Mouse (Mus musculus) retina, embryonic 14.5 days (tissue): Measurements from ENCODE around the gene Ak5.
"Not testable (repeated sequence)": the region's sequence is repeated elsewhere in the genome, so short reads cannot be mapped to it uniquely, and the experiment has no call there.

Experiments used
- DNase-seq: peaks from one replicate; pipeline ENCODE4 v3.0.0-alpha.2; 2015; ENCODE audit warnings: low spot score

Ak5 gene

GRCm38 (mm10) chr3:152475278-152475669 is 192.9 kb downstream of the Ak5 start:
- no peak for DNase-seq

- peak; percentile 84 for DNase-seq
These were observed 193.4 kb downstream of the Ak5 start for GRCm38 (mm10) chr3:152474582-152475277.

DNA sequence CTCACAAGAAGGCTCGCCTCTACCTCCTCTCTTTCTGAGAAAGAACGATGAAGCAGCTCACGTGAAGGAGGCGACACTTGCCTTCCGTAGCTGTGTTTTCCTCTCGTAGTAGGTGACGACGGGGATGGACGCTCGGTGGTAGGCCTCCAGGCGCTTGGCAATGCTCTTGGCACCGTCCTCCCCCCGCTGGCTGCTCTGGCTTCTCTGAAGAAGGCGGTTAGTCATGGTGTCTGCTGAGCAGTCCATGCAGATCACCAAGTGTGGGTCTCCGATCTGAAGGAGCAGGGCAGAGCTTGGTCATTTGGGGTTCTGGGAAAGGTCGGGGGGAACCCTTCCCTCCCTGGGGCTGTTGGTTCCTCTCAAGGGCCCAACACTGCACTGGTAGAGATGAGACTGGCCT is 195.5 kb downstream of the Ak5 start:
- DNase-seq = no peak

DNA sequence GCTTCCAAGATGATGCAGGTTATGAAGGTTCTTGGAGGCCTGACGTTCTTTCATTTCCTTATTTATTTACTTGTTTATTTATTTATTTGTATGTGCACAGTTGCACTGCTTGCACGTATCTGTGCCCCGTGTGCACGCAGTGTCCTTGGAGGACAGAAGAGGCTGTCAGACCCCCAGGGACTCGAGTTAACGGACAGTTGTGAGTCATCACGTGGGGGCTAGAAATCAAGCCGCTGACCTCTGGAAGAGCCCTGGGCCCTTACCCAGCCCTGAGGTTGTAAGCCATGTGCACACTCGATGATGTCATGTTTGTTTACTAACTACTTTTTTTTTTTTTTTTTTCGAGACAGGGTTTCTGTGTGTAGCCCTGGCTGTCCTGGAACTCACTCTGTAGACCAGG is 197.8 kb downstream of the Ak5 start:
- no peak for DNase-seq

DNA sequence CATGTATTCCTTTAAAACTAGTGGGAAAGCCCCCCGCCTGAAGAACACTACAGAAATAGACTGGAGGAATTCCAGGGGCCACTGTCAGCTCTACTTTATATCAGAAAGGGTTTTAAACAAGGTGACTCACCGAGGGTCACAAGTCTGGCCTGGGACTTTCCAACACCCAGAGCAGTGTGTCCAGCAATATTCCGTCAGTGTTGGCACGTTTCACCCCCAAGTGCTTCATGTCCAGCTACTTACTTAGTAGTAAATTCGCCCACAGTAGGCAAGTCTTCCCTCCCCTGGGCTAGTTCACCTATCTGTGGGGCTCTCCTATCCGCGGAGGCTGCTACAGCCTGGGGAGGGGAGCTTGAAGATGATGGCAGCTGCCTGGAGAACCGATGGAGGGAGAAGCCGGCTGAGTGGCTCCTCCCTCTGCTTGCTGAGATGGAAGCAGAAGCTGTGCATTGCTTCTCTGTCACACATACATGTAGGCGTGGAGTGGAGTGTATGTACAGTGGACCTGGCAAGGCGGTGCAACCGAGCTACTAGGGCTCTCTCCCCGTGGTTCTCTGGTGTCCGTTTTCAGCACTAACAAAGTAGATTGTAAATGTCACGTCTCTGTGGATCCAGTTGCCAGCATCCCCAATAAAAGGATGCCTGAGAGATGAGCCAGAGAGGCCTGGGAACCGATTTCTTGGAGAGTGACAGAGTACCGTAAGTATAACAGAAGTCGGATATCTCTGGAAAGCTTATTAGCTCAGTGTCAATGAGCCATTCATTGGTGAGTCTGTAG is 198.5 kb downstream of the Ak5 start:
- no peak for DNase-seq

DNA sequence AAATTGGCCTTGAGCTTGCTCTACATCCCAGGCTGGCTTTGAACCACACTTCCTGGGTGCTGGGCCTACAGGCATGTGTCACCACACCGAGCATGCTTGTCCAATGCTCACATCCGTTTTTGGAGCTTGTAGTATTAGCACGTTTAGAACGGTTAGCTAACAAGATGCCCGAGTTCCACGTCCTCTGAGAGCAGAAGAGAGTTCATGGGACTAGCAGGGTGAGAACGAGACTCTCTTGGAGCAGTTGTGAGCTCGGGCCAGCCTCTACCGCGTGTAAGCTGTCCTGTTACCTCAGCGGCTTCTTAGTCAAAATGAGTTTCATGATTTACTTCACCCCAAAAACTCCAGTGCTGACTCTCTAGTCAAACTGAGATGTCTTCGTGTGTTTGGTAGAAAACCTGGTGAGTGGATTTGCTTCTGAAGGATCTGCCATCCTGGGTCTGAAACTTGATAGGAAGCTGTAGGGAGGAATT is 199.6 kb downstream of the Ak5 start:
- DNase-seq = no peak

- DNase-seq = no peak
These were observed 200.1 kb downstream of the Ak5 start for GRCm38 (mm10) chr3:152468032-152468431.

DNA sequence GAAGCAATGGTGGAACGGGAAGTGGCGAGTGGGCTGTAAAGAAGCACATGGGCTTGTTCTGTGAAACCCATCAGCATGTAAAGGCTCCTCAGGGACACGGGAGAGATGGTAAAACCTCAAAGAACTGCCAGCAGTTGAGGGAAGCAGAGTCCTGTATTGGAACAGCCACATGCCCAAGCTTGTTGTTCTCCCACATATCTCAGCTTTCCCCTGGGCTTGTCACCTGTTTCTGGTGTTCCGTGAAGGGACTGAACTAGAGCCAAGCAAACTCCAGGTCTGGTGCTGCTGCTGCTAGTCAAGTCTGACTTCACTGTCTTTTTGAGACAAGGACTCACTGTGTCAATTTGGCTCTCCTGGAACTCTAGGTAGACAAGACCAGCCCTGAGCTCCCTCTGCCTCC is 200.8 kb downstream of the Ak5 start:
- DNase-seq = no peak

- no peak for DNase-seq
These were observed 201.3 kb downstream of the Ak5 start for GRCm38 (mm10) chr3:152466849-152467248.

DNA sequence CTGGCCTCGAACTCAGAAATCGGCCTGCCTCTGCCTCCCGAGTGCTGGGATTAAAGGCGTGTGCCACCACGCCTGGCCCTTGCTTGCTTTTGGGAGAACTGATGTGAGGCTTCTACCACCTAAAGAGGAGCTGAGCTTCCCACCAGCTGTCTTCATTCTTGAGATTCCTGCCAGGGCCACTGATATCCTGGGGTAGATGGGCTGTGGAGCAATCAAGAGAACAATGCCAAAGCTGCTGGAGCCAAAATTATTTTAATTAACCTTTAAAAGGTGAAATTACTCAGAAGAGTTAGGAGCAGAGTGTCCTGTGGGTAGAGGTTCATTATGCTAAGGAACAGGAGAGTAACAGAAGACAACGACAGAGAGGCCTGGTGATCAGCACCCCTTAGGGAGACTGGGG is 202.8 kb downstream of the Ak5 start:
- no peak for DNase-seq

DNA sequence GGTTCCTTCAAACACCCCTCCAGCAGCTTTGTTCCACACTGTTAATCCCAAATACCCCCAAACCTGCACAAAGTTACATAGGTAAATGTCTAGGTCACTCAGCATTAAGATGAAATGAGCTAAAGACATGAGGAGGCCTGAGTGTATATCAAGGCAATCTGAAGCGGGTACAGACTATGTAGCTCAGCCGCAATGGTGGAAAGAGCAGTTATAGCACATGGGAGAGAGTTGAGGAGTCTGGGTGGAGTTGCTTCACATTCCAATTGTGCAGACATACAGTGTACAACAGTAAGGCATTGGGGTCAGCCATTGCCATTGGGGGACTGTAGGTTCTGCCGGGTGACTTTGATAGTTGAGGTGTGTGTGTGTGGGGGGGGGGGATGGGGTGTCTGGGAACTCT is 203.7 kb downstream of the Ak5 start:
- DNase-seq = no peak

- DNase-seq = no peak
These were observed 205.3 kb downstream of the Ak5 start for GRCm38 (mm10) chr3:152462900-152463299.

DNA sequence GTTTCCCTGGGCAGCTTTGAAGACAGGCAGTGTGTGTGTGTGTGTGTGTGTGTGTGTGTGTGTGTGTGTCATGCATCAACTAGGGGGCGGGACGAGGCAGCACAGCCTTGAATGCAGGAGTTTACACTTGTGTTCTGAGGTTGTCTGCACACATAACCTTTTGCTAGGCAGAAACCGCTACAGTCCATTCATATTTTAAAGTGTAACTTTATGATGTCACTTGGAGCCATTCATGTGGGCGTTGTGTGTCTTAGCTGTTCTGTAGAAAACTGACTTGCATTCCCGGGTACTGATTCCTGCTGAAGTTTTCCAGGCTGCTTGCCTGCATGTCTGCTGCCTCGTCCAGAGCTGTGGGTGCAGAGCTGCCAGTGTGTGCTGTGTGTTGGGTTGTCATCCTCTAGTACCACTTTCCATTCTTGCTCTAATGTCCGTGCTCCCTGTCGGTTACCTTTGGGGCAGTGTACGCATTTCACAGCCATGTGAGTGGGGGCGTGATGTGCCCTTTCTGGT is 206.1 kb downstream of the Ak5 start:
- no peak for DNase-seq

- DNase-seq = no peak
These were observed 207.4 kb downstream of the Ak5 start for GRCm38 (mm10) chr3:152460802-152461201.

- DNase-seq = not testable (repeated sequence)
These were observed 209.3 kb downstream of the Ak5 start for GRCm38 (mm10) chr3:152458875-152459274.

DNA sequence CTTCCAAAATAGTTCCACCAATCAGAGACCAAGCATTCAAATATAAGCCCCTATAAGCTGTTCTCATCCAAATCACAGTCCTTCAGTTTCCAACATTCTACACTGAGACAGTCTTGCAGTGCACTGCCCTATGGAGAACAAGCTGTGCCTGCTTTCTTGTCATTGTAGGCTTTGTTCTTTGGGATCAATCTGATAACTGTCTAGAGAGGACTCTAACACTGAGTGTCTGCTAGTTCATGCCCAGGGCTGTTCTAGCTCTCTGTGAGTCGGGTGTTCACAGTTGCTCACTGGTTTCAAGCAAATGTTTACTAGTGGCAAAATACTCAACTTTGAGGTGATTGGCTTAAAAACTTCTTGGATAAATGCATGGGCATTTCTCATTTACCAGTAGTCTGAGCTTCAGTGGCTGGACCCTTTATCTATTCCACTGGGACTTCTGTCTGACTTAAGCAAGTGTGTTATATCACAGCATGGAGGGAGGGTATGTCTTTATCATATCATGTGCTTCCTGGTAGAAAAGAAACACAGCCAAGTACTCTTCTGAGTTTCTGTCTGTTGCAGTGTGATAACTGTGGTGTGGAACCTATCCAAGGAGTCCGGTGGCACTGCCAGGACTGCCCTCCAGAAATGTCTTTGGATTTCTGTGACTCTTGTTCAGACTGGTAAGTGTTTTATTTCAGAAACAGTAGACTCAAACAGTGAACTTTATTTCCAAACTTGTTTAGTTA is 210.7 kb downstream of the Ak5 start:
- DNase-seq = no peak

- no peak for DNase-seq
These were observed 215.0 kb downstream of the Ak5 start for GRCm38 (mm10) chr3:152453163-152453562.

- no peak for DNase-seq
These were observed 221.2 kb downstream of the Ak5 start for GRCm38 (mm10) chr3:152446966-152447365.

DNA sequence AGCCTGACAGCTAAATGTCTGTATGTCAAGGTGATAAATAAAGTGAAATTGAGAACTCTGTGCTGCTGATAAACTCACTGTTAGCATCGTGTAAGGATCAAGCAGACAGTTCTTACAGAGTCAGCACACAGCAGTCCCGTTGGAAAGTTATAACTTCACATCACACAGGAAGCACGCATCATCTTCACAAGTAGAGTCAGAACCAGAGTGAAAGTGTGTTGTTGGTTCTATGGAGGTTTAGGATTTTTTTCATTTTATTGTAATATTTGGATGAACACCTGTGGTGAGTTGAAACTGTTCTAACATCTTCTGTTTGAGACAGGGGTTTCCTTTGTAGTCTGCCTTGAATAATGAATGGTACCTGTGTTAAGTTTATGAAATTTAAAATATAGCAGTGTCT is 224.0 kb downstream of the Ak5 start:
- no peak for DNase-seq

GRCm38 (mm10) chr3:152442795-152443194 is 225.4 kb downstream of the Ak5 start:
- DNase-seq = no peak

- no peak for DNase-seq
These were observed 230.1 kb downstream of the Ak5 start for GRCm38 (mm10) chr3:152438068-152438467.

DNA sequence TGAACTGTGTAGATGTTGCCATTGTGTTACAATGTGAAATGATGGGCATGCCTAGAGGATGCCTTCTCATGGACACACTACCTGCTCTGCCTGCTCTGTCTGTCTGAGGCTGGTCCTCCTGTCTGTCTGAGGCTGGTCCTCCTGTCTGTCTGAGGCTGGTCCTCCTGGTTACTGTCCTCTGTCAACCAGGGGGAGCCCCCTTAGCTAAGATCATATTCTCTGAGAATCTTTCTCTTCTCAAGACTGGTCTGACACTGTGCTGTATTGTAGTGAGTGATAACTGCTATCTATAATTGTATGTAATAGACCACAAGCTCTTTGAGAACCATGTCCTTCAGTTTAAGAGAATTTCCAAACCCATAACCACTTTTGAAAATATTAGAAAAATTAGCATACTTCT is 232.6 kb downstream of the Ak5 start:
- no peak for DNase-seq

GRCm38 (mm10) chr3:152432677-152433076 is 235.5 kb downstream of the Ak5 start:
- DNase-seq = no peak
